Mouse (Mus musculus) gastrocnemius, postnatal 36 days (tissue): ENCODE results near the gene P2ry6. TPM values are rescaled to one million over a fixed set of nuclear protein-coding genes. Genes with fewer than 3 reads are reported as not detected.

Experiments used
- DNase-seq, 2 experiments: peaks; one replicate each; pipeline ENCODE4 v3.0.0; 2022
- intact Hi-C: fragments of 180-260 bp; cut with DNase I; formaldehyde crosslinking; loops from one replicate; pipeline ENCODE4 v1.15.1; 2025
- total RNA-seq, 2 experiments: library from RNA; stranded (reverse); gene quantifications; 2 replicates each; pipeline ENCODE4 v1.2.3; 2021

Gene P2ry6
- total RNA-seq, 2 experiments from 2014 or later, result 1.1 TPM

GRCm38 (mm10) chr7:100893249-100894056 lies 81.0 kb downstream of the P2ry6 start:
- intact Hi-C loops, result no loop called here
- DNase-seq, result no peak

Other genes starting within 250 kb of the P2ry6 start
- 10 to 100 TPM in 1 of 2 experiments, 1 to 10 TPM in 1; 5.3 to 12.2 TPM for gene Relt, start 111.2 kb downstream of the P2ry6 start, total RNA-seq
- gene Arhgef17, start 42.5 kb downstream of the P2ry6 start, total RNA-seq, result 10 to 100 TPM; 19.3 to 19.6 TPM
- 10 to 100 TPM; 29.6 to 44.9 TPM for gene P2ry2, start 38.2 kb upstream of the P2ry6 start, total RNA-seq
- 1 to 10 TPM; 4.4 to 4.8 TPM for gene Fchsd2, start 118.2 kb upstream of the P2ry6 start, total RNA-seq